Mouse (Mus musculus) gastrocnemius, postnatal 14 days (tissue): Measurements from ENCODE around the gene Mon2. TPM values are rescaled to one million over a fixed set of nuclear protein-coding genes. Genes with fewer than 3 reads are reported as not detected.

Source experiments
- DNase-seq: peaks from one replicate; pipeline ENCODE4 v3.0.0; 2021; ENCODE audit warnings: mixed read lengths
- intact Hi-C: fragments of 180-260 bp; cut with DNase I; formaldehyde crosslinking; loops from one replicate; pipeline ENCODE4 v1.15.1; 2025; ENCODE audit warnings: low total_unique reads
- total RNA-seq, 2 experiments: library from RNA; stranded (reverse); gene quantifications; 2 replicates each; pipeline ENCODE4 v1.2.3; 2021

The Mon2 gene
- total RNA-seq, 2 experiments from 2014 or later: 35.8 to 42.6 TPM

GRCm38 (mm10) chr10:123001985-123002384, 74.3 kb downstream of the Mon2 start:
- no peak for DNase-seq
- intact Hi-C loops: no loop called here

DNA sequence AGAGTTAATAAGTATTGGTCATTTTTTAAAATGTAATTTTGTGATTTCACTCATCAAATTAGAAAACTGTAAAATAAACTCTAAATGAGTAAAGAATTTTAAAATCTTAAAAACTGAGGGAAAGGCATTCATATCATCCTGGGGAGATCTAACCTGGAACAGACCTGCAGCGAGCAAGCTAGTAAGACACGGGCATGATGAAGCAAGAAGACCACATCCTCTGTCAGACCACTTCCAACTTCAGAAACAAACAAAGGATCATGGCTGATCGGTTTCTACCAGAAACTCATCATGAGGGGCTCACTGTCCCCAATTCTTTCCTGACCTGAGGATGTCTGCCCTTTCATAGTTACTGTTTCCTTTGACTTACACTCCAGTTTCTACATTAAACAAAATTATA, 74.9 kb downstream of the Mon2 start:
- DNase-seq: no peak
- intact Hi-C loops: no loop called here

GRCm38 (mm10) chr10:122999356-122999755, 76.9 kb downstream of the Mon2 start:
- DNase-seq: no peak
- intact Hi-C loops: loop anchor here (10.0 kb wide), 1 partner anchor 445 kb away; no protein-coding TSS in a partner anchor

DNA sequence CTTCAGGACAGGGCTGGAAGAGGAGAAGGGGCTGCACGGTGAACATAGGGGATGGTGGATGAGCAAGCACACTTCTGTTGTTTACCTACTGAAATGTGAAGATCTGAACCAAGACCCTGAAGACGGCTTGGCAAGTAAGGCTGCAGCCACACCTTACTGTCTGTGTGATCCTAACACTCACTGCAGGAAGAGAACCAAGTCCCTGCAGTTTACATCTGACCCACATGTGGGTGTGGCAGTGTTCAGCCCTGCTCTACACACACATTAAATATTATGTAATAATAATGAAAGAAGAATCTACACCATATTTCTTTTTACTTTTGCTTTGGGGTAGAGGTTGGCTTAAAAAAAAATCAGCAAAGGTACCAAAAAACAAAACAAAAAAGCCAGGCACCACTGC, 78.5 kb downstream of the Mon2 start:
- intact Hi-C loops: loop anchor here (10.0 kb wide), 1 partner anchor 443 kb away; no protein-coding TSS in a partner anchor
- no peak for DNase-seq

- no peak for DNase-seq
- intact Hi-C loops: loop anchor here (10.0 kb wide), 1 partner anchor 440 kb away; no protein-coding TSS in a partner anchor
These were observed 81.8 kb downstream of the Mon2 start for GRCm38 (mm10) chr10:122994402-122995107.

DNA sequence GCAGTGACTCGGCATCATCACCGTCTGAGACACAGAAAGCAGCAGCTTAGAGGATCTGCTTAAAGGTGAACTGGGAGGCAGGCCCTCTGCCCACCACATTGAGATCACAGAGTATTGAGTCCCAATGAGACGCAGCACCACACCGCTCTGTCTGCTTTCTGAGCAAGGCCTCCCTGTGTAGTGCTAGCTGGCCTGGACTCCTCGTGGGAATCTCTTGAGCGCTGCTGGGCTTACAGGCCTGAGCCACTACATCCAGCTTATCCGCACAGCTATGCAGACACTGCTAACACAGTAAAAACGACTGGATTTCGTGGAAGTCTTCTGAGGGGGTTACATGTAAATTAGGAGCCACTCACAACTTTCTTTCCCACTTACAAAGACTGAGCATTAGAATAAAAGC, 84.7 kb downstream of the Mon2 start:
- intact Hi-C loops: loop anchor here (10.0 kb wide), 1 partner anchor 437 kb away; no protein-coding TSS in a partner anchor
- no peak for DNase-seq

DNA sequence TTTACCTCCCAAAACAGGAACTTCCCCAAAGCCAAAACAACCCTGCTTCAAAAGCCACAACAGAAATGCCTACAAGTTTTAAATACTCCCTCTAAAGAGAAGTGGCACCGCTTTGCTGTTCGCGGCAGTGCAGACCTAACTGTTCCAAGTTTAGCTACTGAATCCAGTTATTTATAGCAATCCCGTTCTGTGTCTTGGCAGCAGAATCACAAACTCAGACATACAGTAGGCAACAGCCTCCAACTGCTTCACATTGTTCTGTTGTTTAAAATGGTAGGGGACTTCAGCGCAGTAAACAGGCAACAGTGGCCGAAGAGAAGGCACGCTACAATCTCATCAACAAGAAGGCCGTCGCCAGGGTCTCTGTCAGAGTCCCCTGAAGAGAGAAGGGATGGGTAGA, 85.3 kb downstream of the Mon2 start:
- no peak for DNase-seq
- intact Hi-C loops: loop anchor here (10.0 kb wide), 1 partner anchor 436 kb away; no protein-coding TSS in a partner anchor

DNA sequence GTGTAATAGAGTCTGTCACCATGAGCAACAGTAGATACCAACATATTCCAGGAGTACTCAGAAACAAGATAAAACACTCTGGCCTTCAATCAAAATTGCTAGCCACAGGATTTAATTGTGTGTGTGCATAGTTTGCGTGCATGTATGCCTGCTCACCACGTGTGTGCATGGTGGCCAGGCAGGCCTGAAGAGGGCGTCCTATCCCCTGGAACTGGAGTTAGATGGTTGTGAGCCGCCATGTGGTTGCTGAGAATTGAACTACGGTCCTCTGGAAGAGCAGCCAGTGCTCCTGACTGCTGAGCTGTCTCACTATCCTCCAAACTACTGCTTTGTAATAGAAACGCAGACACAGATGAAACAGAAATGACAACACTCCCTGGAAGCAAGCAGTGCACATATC, 85.7 kb downstream of the Mon2 start:
- DNase-seq: no peak
- intact Hi-C loops: loop anchor here (10.0 kb wide), 1 partner anchor 436 kb away; no protein-coding TSS in a partner anchor

GRCm38 (mm10) chr10:122989916-122990315, 86.4 kb downstream of the Mon2 start:
- intact Hi-C loops: loop anchor here (5.0 to 10.0 kb wide), 2 partner anchors 183 to 435 kb away; no protein-coding TSS in a partner anchor
- DNase-seq: no peak

- intact Hi-C loops: loop anchor here (5.0 kb wide), 1 partner anchor 181 kb away; no protein-coding TSS in a partner anchor
- no peak for DNase-seq
These were observed 87.9 kb downstream of the Mon2 start for GRCm38 (mm10) chr10:122988372-122988771.

DNA sequence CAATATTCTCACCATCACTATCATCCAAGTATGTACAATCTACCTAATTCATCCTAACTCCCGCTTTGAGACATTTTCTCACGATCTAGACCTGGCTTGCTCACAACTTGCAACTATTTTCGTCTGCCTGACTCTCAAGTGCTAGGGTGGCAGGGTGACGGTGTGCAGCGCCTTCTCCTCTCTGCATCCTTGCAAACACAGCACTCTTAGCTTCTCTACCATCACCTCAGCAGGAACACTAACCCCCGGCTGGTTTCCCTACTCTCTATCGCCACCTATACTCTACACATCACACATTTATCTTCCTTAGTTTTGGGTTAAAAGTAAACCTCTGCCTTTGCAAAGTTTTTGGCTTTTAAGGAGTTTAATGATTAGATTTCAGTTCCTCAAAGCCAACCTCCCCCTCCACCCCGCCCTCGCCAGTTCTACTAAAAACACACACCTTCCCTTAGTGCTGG, 88.6 kb downstream of the Mon2 start:
- intact Hi-C loops: loop anchor here (5.0 kb wide), 1 partner anchor 180 kb away; no protein-coding TSS in a partner anchor
- peak; percentile 33 for DNase-seq

GRCm38 (mm10) chr10:122986320-122987225, 89.7 kb downstream of the Mon2 start:
- intact Hi-C loops: loop anchor here (5.0 kb wide), 1 partner anchor 179 kb away; no protein-coding TSS in a partner anchor
- peak; percentile 83 for DNase-seq

- intact Hi-C loops: loop anchor here (5.0 kb wide), 1 partner anchor 178 kb away; no protein-coding TSS in a partner anchor
- DNase-seq: peak; percentile 89
These were observed 90.6 kb downstream of the Mon2 start for GRCm38 (mm10) chr10:122985515-122986319.

GRCm38 (mm10) chr10:122985252-122985514, 91.1 kb downstream of the Mon2 start:
- DNase-seq: no peak
- intact Hi-C loops: loop anchor here (5.0 kb wide), 1 partner anchor 178 kb away; no protein-coding TSS in a partner anchor

- intact Hi-C loops: loop anchor here (5.0 kb wide), 1 partner anchor 177 kb away; no protein-coding TSS in a partner anchor
- DNase-seq: no peak
These were observed 91.6 kb downstream of the Mon2 start for GRCm38 (mm10) chr10:122984531-122985251.

DNA sequence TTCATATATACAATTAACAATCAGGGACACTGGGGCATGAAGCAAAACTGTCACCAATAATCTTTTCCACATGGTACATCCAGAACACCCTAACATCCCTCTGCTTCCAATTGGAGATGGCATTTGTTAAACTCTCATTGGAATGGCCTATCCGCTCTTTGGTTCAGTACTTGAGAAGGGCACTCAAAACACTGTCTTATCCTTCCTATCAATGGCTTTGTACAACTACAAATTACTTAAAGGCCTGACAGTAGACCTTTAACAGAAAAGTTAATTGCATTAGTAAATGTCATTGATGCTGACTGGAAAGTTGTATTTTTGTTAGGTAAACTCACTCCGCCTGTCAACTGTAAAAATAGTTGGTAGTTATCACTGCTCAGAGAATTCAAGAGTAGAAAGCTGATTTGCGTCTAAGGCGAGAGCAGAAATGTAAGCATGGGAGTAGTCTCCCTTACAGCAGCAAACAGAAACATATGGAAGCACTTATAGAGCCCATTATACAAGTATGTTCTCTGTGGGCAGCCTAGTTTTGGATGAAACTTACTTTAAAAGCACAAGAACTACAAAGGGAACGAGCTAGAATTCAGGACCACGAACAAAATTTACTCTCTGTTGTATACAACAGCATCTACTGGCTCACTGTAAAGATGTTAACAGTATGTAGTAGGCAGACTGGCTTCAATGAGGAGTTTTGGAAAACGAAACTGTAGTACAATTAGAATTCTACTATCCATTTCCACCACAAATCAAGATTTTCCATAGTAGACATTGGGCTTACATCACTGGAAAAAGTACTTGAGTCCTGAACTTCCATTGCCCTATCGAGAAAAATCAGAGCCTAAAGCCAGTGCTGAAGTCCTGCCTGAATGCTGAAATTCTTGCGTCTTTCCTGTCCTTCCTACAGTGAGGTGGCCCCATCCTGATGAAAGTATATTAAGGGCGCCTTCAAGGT, 92.5 kb downstream of the Mon2 start:
- intact Hi-C loops: no loop called here
- no peak for DNase-seq

DNA sequence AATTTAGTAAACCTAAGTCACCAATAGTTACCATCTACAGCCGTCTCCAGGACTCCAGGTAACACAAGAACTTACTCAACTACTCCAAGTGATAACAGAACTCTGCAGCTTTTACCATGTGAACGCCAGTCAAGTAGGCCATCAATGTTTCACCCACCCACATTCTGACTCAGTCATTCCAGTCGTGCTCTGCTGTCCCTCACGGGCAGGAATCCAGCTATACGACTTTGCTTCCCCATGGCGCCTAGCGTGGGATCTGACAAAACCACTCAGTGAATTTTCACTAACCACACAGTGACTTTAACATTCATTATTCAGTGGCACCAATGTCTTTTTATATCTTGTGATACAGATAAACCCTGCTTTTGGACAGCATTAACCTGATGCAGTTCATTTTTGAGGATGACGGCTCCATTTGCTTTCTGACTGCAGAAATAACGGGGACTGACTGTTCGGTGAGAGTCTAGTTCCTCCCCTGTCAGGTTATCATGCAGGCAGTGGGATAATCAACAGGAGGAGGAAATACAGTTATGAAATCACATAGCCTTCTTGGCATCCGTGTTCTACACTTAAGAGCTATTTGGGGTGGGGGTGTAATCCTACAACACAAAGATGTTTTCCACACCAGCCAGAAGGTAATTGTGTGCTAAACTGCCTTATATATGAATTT, 93.3 kb downstream of the Mon2 start:
- intact Hi-C loops: no loop called here

More for the DNA sequence above, 93.3 kb downstream of the Mon2 start:
- no peak for DNase-seq
